Mouse (Mus musculus): Measurements from ENCODE around the gene Rrm2. TPM values are rescaled to one million over a fixed set of nuclear protein-coding genes. Genes with fewer than 3 reads are reported as not detected.

Gene Rrm2
- 1 to 10 TPM; 5.8 to 9.4 TPM for total RNA-seq (2023)

GRCm38 (mm10) chr12:24707954-24708823 lies at the start of gene Rrm2:
Rrm2 (plus strand) TSS chr12:24708241.

GRCm38 (mm10) chr12:24681286-24682023 lies 26.6 kb upstream of the Rrm2 start, which contains the start of gene Cys1:
Cys1 (minus strand) TSS chr12:24681813.

Other genes with a start within 250 kb of the Rrm2 start
- gene Taf1b, start 209.9 kb upstream of the Rrm2 start, total RNA-seq (2023) = 10 to 100 TPM; 41.4 to 54.8 TPM
- gene Grhl1, start 136.0 kb upstream of the Rrm2 start, total RNA-seq (2023) = 1 to 10 TPM; 2.2 to 3.5 TPM
- gene Klf11, start 57.0 kb upstream of the Rrm2 start, total RNA-seq (2023) = 10 to 100 TPM; 30.3 to 40.4 TPM
- not detected for gene Cys1, start 26.4 kb upstream of the Rrm2 start, total RNA-seq (2023)
- gene Mboat2, start 122.6 kb downstream of the Rrm2 start, total RNA-seq (2023) = not detected

Measured in T-cell, adult 66 days (primary cell).